Mouse (Mus musculus): ENCODE measurements around the gene Atp5g3. TPM values are rescaled to one million over a fixed set of nuclear protein-coding genes. Genes with fewer than 3 reads are reported as not detected.
A peak's percentile ranks its signal among the peaks of the same experiment; 100 is the strongest.

Atp5g3 gene
- polyA plus RNA-seq (2016; fragmentation: Nextera tagmentation; extraction: Ambion mirVana) = 839 and 936 TPM in 2 replicates

GRCm38 (mm10) chr2:73911175-73911700 lies at the start of gene Atp5g3:
Atp5g3 (minus strand) TSS chr2:73911326.
- H3K36me3 ChIP-seq = peaks cover 37% of the 10 kb centered on the region
- under 1% methylated on average over 38 of the region's 38 CpGs for WGBS
- peaks cover 19% of the 10 kb centered on the region for H3K4me1 ChIP-seq
- H3K27ac ChIP-seq (replicated peaks) = peak within 1 kb of the TSS; percentile 97
- no peaks in the 10 kb centered on the region for H3K9me3 ChIP-seq (replicated peaks)
- H3K4me3 ChIP-seq = peak within 1 kb of the TSS; percentile 99
- DNase-seq (ENCODE audit: low spot score) = peak; percentile 92
- no peaks in the 10 kb centered on the region for H3K27me3 ChIP-seq (ENCODE audit: low read depth, poor library complexity, severe bottlenecking)

GRCm38 (mm10) chr2:73958342-73958741 lies 47.2 kb upstream of the Atp5g3 start:
- H3K36me3 ChIP-seq = no peaks in the 10 kb centered on the region
- H3K4me1 ChIP-seq = no peaks in the 10 kb centered on the region
- H3K4me3 ChIP-seq = no peak overlapping the region
- no peak overlapping the region for H3K27ac ChIP-seq (replicated peaks)
- WGBS = 91% methylated on average over 6 of the region's 6 CpGs
- no peak for DNase-seq (ENCODE audit: low spot score)
- no peaks in the 10 kb centered on the region for H3K9me3 ChIP-seq (replicated peaks)
- H3K27me3 ChIP-seq (ENCODE audit: low read depth, poor library complexity, severe bottlenecking) = no peaks in the 10 kb centered on the region

DNA sequence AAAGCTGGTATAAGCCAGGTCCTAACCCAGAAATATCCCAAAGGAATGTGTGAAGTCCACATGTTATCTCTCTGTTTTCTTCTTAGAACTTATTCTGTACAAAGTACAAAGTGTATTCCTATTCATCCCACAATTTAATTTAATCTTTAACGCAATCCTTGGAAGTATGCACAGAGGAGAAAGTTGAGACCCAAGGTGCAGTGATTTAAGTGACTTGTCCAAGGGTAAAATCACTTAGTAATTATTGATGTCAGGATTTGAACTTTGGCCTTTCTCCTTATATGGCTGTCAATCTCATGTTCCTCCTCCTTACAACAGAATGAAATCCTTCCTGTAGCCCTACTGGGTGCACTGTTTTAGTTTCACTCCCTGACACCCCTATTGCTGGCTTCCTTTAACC lies 42.5 kb upstream of the Atp5g3 start:
- H3K9me3 ChIP-seq (replicated peaks) = no peaks in the 10 kb centered on the region
- no peaks in the 10 kb centered on the region for H3K27me3 ChIP-seq (ENCODE audit: low read depth, poor library complexity, severe bottlenecking)
- no peak overlapping the region for H3K27ac ChIP-seq (replicated peaks)
- H3K36me3 ChIP-seq = no peaks in the 10 kb centered on the region
- no peak overlapping the region for H3K4me3 ChIP-seq
- H3K4me1 ChIP-seq = no peaks in the 10 kb centered on the region
- DNase-seq (ENCODE audit: low spot score) = no peak
- WGBS = 93% methylated on average over 1 of the region's 1 CpGs

- Histone ChIP-seq H3K4me1 (no peaks in the 10 kb centered on the region), H3K27me3 (ENCODE audit: low read depth, poor library complexity, severe bottlenecking) (no peaks in the 10 kb centered on the region), H3K9me3 (replicated peaks) (no peaks in the 10 kb centered on the region), H3K4me3 (no peak overlapping the region), H3K36me3 (no peaks in the 10 kb centered on the region), H3K27ac (replicated peaks) (no peak overlapping the region)
- DNase-seq (ENCODE audit: low spot score) = no peak
- WGBS = 79% methylated on average over 8 of the region's 8 CpGs
These were observed 41.6 kb upstream of the Atp5g3 start for GRCm38 (mm10) chr2:73952597-73953219.

DNA sequence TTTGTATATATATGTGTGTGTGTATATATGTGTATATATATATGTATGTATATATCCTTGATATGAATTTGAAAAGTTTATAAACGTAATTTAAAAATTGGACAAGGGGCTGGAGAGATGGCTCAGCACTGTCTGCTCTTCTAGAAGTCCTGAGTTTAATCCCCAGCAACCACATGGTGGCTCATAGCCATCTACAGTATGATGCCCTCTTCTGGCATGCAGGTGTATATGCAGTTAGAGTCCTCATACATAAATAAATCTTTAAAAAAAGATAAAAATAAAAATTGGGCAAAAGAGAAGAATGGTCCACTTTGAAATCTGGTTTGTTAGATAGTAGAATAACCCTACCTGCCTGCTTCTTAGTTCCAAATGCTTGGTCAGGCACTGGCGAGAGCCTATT lies 36.2 kb upstream of the Atp5g3 start:
- DNase-seq (ENCODE audit: low spot score) = no peak

GRCm38 (mm10) chr2:73943735-73944134 lies 32.6 kb upstream of the Atp5g3 start:
- Histone ChIP-seq H3K9me3 (replicated peaks) (no peaks in the 10 kb centered on the region), H3K27me3 (ENCODE audit: low read depth, poor library complexity, severe bottlenecking) (no peaks in the 10 kb centered on the region), H3K4me1 (no peaks in the 10 kb centered on the region), H3K27ac (replicated peaks) (no peak overlapping the region), H3K36me3 (no peaks in the 10 kb centered on the region), H3K4me3 (no peak overlapping the region)
- DNase-seq (ENCODE audit: low spot score) = no peak
- 91% methylated on average over 8 of the region's 8 CpGs for whole genome bisulfite sequencing

More for the DNA sequence above, 36.2 kb upstream of the Atp5g3 start:
- Histone ChIP-seq H3K27ac (replicated peaks) (no peak overlapping the region), H3K4me3 (no peak overlapping the region), H3K36me3 (no peaks in the 10 kb centered on the region), H3K9me3 (replicated peaks) (no peaks in the 10 kb centered on the region), H3K27me3 (ENCODE audit: low read depth, poor library complexity, severe bottlenecking) (no peaks in the 10 kb centered on the region), H3K4me1 (no peaks in the 10 kb centered on the region)
- 87% methylated on average over 2 of the region's 2 CpGs for WGBS

- Histone ChIP-seq H3K4me3 (no peak overlapping the region), H3K4me1 (no peaks in the 10 kb centered on the region), H3K36me3 (no peaks in the 10 kb centered on the region), H3K27me3 (ENCODE audit: low read depth, poor library complexity, severe bottlenecking) (no peaks in the 10 kb centered on the region), H3K9me3 (replicated peaks) (no peaks in the 10 kb centered on the region), H3K27ac (replicated peaks) (no peak overlapping the region)
- DNase-seq (ENCODE audit: low spot score) = no peak
- WGBS = 91% methylated on average over 3 of the region's 3 CpGs
These were observed 31.7 kb upstream of the Atp5g3 start for GRCm38 (mm10) chr2:73942844-73943243.

DNA sequence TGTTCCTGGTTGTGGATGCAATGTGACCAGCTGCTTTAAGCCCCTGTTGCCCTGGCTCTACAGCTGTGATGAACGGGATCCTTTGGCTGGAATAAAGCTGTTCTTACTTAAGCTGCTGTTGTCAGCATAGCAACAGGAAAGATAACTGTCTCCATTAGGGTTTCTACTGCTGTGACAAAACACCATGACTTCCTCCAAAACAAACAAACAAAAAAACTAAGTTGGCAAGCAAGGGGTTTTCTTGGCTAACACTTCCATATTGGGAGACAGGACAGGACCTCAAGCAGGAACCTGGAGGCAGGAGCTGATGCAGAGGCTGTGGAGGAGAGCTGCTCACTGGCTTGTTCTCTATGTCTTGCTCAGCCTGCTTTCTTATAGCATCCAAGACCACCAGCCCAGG lies 30.2 kb upstream of the Atp5g3 start:
- 47% methylated on average over 1 of the region's 1 CpGs for WGBS
- Histone ChIP-seq H3K27me3 (ENCODE audit: low read depth, poor library complexity, severe bottlenecking) (no peaks in the 10 kb centered on the region), H3K9me3 (replicated peaks) (no peaks in the 10 kb centered on the region), H3K4me3 (no peak overlapping the region), H3K4me1 (no peaks in the 10 kb centered on the region), H3K27ac (replicated peaks) (no peak overlapping the region), H3K36me3 (no peaks in the 10 kb centered on the region)
- DNase-seq (ENCODE audit: low spot score) = no peak

GRCm38 (mm10) chr2:73940471-73940870 lies 29.3 kb upstream of the Atp5g3 start:
- no peaks in the 10 kb centered on the region for H3K36me3 ChIP-seq
- no peaks in the 10 kb centered on the region for H3K27me3 ChIP-seq (ENCODE audit: low read depth, poor library complexity, severe bottlenecking)
- DNase-seq (ENCODE audit: low spot score) = no peak
- H3K27ac ChIP-seq (replicated peaks) = no peak overlapping the region
- H3K4me3 ChIP-seq = no peak overlapping the region
- H3K9me3 ChIP-seq (replicated peaks) = no peaks in the 10 kb centered on the region
- WGBS = 84% methylated on average over 7 of the region's 7 CpGs
- no peaks in the 10 kb centered on the region for H3K4me1 ChIP-seq

GRCm38 (mm10) chr2:73938896-73939295 lies 27.8 kb upstream of the Atp5g3 start:
- Histone ChIP-seq H3K4me3 (no peak overlapping the region), H3K36me3 (no peaks in the 10 kb centered on the region), H3K9me3 (replicated peaks) (no peaks in the 10 kb centered on the region), H3K27ac (replicated peaks) (no peak overlapping the region), H3K4me1 (no peaks in the 10 kb centered on the region), H3K27me3 (ENCODE audit: low read depth, poor library complexity, severe bottlenecking) (no peaks in the 10 kb centered on the region)
- DNase-seq (ENCODE audit: low spot score) = no peak
- 85% methylated on average over 2 of the region's 2 CpGs for WGBS

- no peaks in the 10 kb centered on the region for H3K36me3 ChIP-seq
- DNase-seq (ENCODE audit: low spot score) = no peak
- H3K27me3 ChIP-seq (ENCODE audit: low read depth, poor library complexity, severe bottlenecking) = no peaks in the 10 kb centered on the region
- no peaks in the 10 kb centered on the region for H3K9me3 ChIP-seq (replicated peaks)
- 89% methylated on average over 8 of the region's 8 CpGs for WGBS
- H3K4me3 ChIP-seq = no peak overlapping the region
- H3K4me1 ChIP-seq = no peaks in the 10 kb centered on the region
- no peak overlapping the region for H3K27ac ChIP-seq (replicated peaks)
These were observed 21.7 kb upstream of the Atp5g3 start for GRCm38 (mm10) chr2:73932676-73933313.

- no peaks in the 10 kb centered on the region for H3K27me3 ChIP-seq (ENCODE audit: low read depth, poor library complexity, severe bottlenecking)
- no peak overlapping the region for H3K27ac ChIP-seq (replicated peaks)
- no peaks in the 10 kb centered on the region for H3K9me3 ChIP-seq (replicated peaks)
- no peaks in the 10 kb centered on the region for H3K4me1 ChIP-seq
- DNase-seq (ENCODE audit: low spot score) = no peak
- no peak overlapping the region for H3K4me3 ChIP-seq
- no peaks in the 10 kb centered on the region for H3K36me3 ChIP-seq
These were observed 16.6 kb upstream of the Atp5g3 start for GRCm38 (mm10) chr2:73927711-73928110.

DNA sequence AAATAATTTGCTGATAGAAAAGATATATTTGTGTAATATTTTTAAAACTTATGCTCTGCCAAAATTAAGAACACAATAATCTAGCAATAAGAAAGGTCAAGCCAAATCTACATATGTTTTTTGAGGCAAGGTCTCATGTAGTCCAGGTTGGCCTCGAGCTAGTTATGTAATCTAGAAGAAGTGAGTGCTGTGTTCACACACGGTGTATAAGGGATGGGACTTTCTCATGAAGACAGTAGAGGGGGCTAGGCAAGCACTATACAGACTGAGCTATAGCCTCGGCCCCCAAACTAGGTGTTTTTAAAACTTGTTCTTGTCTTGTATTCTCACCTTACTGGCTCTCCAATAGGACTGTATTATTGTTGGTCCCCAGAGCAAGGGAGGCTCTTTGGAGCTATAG lies 14.4 kb upstream of the Atp5g3 start:
- no peak overlapping the region for H3K27ac ChIP-seq (replicated peaks)

More for the DNA sequence above, 14.4 kb upstream of the Atp5g3 start:
- Histone ChIP-seq H3K36me3 (no peaks in the 10 kb centered on the region), H3K27me3 (ENCODE audit: low read depth, poor library complexity, severe bottlenecking) (no peaks in the 10 kb centered on the region), H3K9me3 (replicated peaks) (no peaks in the 10 kb centered on the region), H3K4me1 (no peaks in the 10 kb centered on the region), H3K4me3 (no peak overlapping the region)
- no peak for DNase-seq (ENCODE audit: low spot score)
- WGBS = 79% methylated on average over 3 of the region's 3 CpGs

Data from midbrain, embryonic 10.5 days (tissue).